Mouse (Mus musculus): ENCODE measurements around the gene Mief2. TPM values are rescaled to one million over a fixed set of nuclear protein-coding genes. Genes with fewer than 3 reads are reported as not detected.

Mief2 gene
- polyA plus RNA-seq, 1 experiment: not detected

DNA sequence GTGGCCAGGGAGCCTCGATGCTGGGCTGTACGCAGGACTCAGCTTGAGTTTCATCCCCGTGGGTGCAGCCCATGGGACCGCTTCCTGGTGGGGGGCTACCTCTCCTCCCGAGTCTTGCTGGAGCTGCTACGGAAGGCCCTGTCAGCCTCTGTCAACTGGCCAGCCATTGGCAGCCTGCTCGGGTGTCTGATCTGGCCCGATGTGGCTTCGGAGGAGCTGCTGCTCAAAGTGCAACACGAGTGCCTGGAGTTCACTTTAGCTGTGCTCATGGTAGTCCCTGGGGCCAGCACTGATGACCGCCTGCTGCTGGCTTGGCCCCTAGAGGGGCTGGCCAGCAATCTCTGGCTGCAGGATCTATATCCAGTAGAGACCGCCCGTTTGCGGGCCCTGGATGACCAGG, 3.1 kb downstream of the Mief2 start:
- H3K27ac ChIP-seq (ENCODE audit: insufficient read depth, low read depth, low read length): no peak overlapping the region
- TF ChIP-seq CTCF (IDR thresholded peaks at IDR 0.05; ENCODE audit: insufficient read depth, low read depth, low read length) (no peak), POLR2A (IDR thresholded peaks at IDR 0.05; ENCODE audit: insufficient read depth, low read depth, low read length) (no peak)
- 89% methylated on average over 14 of the region's 14 CpGs for WGBS
- H3K4me1 ChIP-seq (ENCODE audit: control insufficient read depth, insufficient read depth, low read length): peaks cover 18% of the 10 kb centered on the region
- no peak overlapping the region for H3K4me3 ChIP-seq (ENCODE audit: insufficient read depth, low read depth, low read length)

DNA sequence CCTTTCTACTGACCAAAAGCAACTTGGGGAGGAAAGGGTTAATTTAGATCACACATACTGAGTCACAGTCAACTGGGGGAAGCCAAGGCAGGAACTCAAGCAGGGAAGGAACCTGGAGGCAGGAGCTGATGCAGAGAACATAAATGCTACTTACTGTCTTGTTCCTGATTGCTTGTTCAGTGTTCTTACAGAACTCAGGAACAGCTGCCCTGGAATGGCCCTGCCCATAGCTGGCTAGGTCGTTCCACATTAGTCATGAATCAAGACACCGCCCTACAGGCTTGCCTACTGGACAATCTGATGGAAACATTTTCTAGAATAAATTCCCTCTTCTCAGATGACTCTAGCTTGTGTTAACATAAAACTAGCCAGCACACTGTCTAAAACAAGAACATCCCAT, 6.0 kb downstream of the Mief2 start:
- Histone ChIP-seq H3K4me1 (ENCODE audit: control insufficient read depth, insufficient read depth, low read length) (peaks cover 6% of the 10 kb centered on the region; the same call in 1 of the 2 replicates), H3K4me3 (ENCODE audit: insufficient read depth, low read depth, low read length) (no peak overlapping the region), H3K27ac (ENCODE audit: insufficient read depth, low read depth, low read length) (no peak overlapping the region)
- TF ChIP-seq POLR2A (IDR thresholded peaks at IDR 0.05; ENCODE audit: insufficient read depth, low read depth, low read length) (no peak), CTCF (IDR thresholded peaks at IDR 0.05; ENCODE audit: insufficient read depth, low read depth, low read length) (no peak)
- 53% methylated on average over 2 of the region's 2 CpGs for WGBS

DNA sequence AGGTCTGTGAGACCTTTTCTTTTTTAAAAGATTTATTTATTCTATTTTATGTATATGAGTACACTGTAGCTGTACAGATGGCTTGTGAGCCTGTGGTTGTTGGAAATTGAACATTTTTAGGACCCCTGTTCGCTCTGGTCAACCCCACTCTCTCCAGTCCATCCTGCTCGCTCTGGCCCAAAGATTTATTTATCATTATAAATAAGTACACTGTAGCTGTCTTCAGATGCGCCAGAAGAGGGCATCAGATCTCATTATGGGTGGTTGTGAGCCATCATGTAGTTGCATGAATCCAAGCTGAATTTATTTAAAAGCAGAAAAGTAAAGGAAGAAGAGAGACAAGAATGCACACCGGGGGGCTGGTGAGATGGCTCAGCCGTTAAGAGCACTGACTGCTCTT, 7.0 kb downstream of the Mief2 start:
- no peak overlapping the region for H3K27ac ChIP-seq (ENCODE audit: insufficient read depth, low read depth, low read length)
- TF ChIP-seq CTCF (IDR thresholded peaks at IDR 0.05; ENCODE audit: insufficient read depth, low read depth, low read length): no peak
- no peak for TF ChIP-seq POLR2A (IDR thresholded peaks at IDR 0.05; ENCODE audit: insufficient read depth, low read depth, low read length)
- no peak overlapping the region for H3K4me3 ChIP-seq (ENCODE audit: insufficient read depth, low read depth, low read length)
- 73% methylated on average over 5 of the region's 5 CpGs for WGBS
- H3K4me1 ChIP-seq (ENCODE audit: control insufficient read depth, insufficient read depth, low read length): no peaks in the 10 kb centered on the region

DNA sequence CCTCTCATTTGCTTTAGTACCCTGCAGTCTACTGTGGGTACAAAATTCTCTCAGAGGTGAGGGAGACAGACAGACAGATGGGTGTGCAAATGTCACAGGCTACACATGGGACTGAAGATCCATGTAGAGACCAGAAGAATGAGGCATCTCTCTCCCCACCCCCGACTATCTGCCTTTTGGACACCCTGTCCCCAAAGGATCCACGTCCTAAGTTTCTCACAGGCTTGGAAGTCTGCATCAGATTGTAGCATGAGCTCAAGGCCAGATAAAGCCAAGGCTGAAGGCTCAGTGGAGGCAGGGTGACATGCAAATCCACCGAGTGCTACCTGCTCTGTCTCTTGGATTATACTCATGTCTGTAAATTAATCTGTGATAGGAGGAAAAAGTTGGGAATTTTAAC, 8.3 kb downstream of the Mief2 start:
- Histone ChIP-seq H3K4me1 (ENCODE audit: control insufficient read depth, insufficient read depth, low read length) (no peaks in the 10 kb centered on the region), H3K4me3 (ENCODE audit: insufficient read depth, low read depth, low read length) (no peak overlapping the region), H3K27ac (ENCODE audit: insufficient read depth, low read depth, low read length) (no peak overlapping the region)
- no peak for TF ChIP-seq CTCF (IDR thresholded peaks at IDR 0.05; ENCODE audit: insufficient read depth, low read depth, low read length)
- no peak for TF ChIP-seq POLR2A (IDR thresholded peaks at IDR 0.05; ENCODE audit: insufficient read depth, low read depth, low read length)
- WGBS: 90% methylated on average over 3 of the region's 3 CpGs

DNA sequence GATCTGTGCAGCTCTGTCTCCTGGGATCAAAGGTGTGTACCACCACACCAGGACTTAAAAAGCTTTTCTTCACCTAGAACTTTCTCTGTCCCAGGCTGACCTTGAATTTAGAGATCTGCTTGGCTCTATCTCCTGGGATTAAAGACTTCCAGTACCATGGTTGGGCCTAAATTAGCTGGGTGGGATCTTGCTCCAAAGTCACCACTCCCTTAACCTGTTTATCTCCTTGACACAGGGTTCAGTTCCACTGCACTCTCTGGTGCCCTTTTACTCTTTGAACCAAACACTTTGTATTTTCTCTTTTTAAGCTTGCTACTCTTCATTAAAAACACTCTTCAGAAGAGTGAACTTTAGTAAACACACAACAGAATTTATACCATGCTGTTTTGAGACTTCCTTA, 9.3 kb downstream of the Mief2 start:
- Histone ChIP-seq H3K4me1 (ENCODE audit: control insufficient read depth, insufficient read depth, low read length) (no peaks in the 10 kb centered on the region), H3K4me3 (ENCODE audit: insufficient read depth, low read depth, low read length) (no peak overlapping the region), H3K27ac (ENCODE audit: insufficient read depth, low read depth, low read length) (no peak overlapping the region)
- no peak for TF ChIP-seq POLR2A (IDR thresholded peaks at IDR 0.05; ENCODE audit: insufficient read depth, low read depth, low read length)

DNA sequence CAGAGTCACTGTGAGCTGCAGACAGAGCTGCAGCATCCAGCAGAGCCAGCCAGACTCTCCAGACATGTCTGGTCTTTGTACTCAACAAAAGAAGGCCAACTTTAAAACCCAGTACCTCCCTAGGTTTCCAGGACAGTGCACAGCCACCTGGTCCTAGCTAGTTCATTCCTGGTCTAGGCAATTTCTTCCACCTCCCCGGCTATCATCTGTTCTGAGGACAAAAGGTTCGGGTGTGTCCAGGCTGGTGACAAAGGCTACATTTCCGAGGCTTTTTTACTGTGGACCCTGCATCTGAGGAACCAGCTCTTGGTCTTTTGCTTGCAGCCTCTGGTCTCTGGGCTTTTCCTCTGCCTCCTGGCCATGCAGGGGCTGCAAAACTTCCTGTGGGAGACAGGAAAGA, 12.1 kb downstream of the Mief2 start:
- WGBS: 75% methylated on average over 3 of the region's 3 CpGs
- no peak overlapping the region for H3K27ac ChIP-seq (ENCODE audit: insufficient read depth, low read depth, low read length)
- H3K4me1 ChIP-seq (ENCODE audit: control insufficient read depth, insufficient read depth, low read length): no peaks in the 10 kb centered on the region
- no peak overlapping the region for H3K4me3 ChIP-seq (ENCODE audit: insufficient read depth, low read depth, low read length)
- TF ChIP-seq POLR2A (IDR thresholded peaks at IDR 0.05; ENCODE audit: insufficient read depth, low read depth, low read length) (no peak), CTCF (IDR thresholded peaks at IDR 0.05; ENCODE audit: insufficient read depth, low read depth, low read length) (no peak)

DNA sequence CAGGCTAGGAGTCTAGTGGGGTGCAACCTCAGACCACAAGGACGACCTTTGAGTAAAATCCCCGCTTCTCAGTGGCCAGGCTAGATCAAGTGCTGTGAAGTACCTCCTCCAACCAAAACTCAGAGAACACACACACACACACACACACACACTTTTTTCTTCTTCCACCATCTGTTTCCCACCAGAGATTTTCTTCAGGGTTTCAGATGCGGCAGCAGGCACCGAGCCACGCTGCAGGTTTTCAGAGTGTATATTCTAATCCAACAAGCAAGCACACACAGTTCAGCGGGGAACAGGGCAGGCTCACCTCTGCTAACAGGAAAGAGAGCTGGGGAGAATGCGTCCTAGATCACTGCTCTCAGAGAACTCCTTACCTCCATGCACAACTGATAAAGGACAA, 27.4 kb downstream of the Mief2 start:
- Histone ChIP-seq H3K4me1 (ENCODE audit: control insufficient read depth, insufficient read depth, low read length) (no peaks in the 10 kb centered on the region), H3K27ac (ENCODE audit: insufficient read depth, low read depth, low read length) (no peak overlapping the region), H3K4me3 (ENCODE audit: insufficient read depth, low read depth, low read length) (no peak overlapping the region)
- 90% methylated on average over 7 of the region's 7 CpGs for WGBS
- TF ChIP-seq CTCF (IDR thresholded peaks at IDR 0.05; ENCODE audit: insufficient read depth, low read depth, low read length) (no peak), POLR2A (IDR thresholded peaks at IDR 0.05; ENCODE audit: insufficient read depth, low read depth, low read length) (no peak)

DNA sequence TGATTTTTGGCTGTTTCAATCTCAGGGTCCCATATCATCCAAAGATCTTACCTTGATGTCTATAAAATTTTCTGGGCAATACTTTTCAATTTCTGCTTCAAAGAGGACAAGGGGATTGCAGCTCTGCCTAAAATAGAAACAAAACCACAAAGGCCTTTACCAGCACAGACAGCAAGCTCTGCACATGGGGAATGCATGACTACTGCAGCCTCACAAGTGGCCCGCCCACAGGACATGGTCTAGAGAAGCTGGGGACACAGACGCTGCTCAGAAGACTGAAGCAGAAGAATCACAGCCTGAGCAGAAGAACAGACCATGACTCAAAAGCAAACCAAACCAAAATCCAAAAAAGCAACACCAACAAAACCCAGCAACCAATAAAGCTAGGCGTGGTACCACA, 33.5 kb downstream of the Mief2 start:
- H3K4me3 ChIP-seq (ENCODE audit: insufficient read depth, low read depth, low read length): no peak overlapping the region
- 87% methylated on average over 3 of the region's 3 CpGs for WGBS
- H3K27ac ChIP-seq (ENCODE audit: insufficient read depth, low read depth, low read length): no peak overlapping the region
- no peaks in the 10 kb centered on the region for H3K4me1 ChIP-seq (ENCODE audit: control insufficient read depth, insufficient read depth, low read length)
- TF ChIP-seq CTCF (IDR thresholded peaks at IDR 0.05; ENCODE audit: insufficient read depth, low read depth, low read length): no peak
- TF ChIP-seq POLR2A (IDR thresholded peaks at IDR 0.05; ENCODE audit: insufficient read depth, low read depth, low read length): no peak

DNA sequence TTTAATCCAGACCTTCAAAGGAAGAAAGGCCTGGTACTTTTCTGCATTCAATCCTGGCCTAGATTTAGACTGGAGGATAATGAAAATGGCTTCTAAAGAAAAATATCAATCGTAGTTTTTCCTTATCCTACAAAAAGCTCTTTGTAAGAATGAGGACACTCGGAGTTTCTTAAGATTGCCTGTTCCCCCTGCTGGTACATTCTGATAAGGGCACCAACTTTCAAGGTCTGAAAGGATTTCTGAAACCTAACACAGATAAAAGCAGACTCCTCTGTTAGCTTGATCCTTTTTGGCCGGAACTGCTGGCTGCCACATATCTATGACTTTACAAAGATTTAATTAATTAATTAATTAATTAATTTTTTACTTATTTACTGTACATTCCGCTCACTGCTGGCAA, 38.8 kb downstream of the Mief2 start:
- TF ChIP-seq CTCF (IDR thresholded peaks at IDR 0.05; ENCODE audit: insufficient read depth, low read depth, low read length) (no peak), POLR2A (IDR thresholded peaks at IDR 0.05; ENCODE audit: insufficient read depth, low read depth, low read length) (no peak)
- 69% methylated on average over 4 of the region's 4 CpGs for WGBS
- H3K4me3 ChIP-seq (ENCODE audit: insufficient read depth, low read depth, low read length): no peak overlapping the region
- no peaks in the 10 kb centered on the region for H3K4me1 ChIP-seq (ENCODE audit: control insufficient read depth, insufficient read depth, low read length)
- no peak overlapping the region for H3K27ac ChIP-seq (ENCODE audit: insufficient read depth, low read depth, low read length)

DNA sequence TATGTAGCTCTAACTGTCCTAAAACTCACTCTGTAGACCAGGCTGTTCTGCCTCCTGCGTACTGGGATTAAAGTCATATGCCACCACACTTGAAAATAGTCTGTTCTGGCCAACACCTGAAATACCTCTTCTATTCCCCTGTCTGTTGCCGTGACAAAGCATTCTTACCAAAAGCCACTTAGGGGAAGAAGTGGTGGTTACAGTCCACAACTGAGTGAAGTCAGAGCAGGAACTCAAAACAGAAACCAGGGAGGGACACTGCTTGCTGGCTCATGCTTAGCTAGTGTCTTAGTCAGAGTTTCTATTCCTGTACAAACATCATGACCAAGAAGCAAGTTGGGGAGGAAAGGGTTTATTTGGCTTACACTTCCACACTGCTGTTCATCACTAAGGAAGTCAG, 41.1 kb downstream of the Mief2 start:
- Histone ChIP-seq H3K4me3 (ENCODE audit: insufficient read depth, low read depth, low read length) (no peak overlapping the region), H3K4me1 (ENCODE audit: control insufficient read depth, insufficient read depth, low read length) (no peaks in the 10 kb centered on the region), H3K27ac (ENCODE audit: insufficient read depth, low read depth, low read length) (no peak overlapping the region)
- WGBS: 86% methylated on average over 2 of the region's 2 CpGs
- TF ChIP-seq CTCF (IDR thresholded peaks at IDR 0.05; ENCODE audit: insufficient read depth, low read depth, low read length): no peak
- TF ChIP-seq POLR2A (IDR thresholded peaks at IDR 0.05; ENCODE audit: insufficient read depth, low read depth, low read length): no peak

Data from olfactory bulb, adult 2 months (tissue).